Mouse (Mus musculus) left cerebral cortex, adult 11 months (tissue): ENCODE data around the gene Tbx3.

Experiments used
- DNase-seq: peaks from one replicate; pipeline ENCODE4 v3.0.0; 2022; ENCODE audit warnings: low spot score

Gene Tbx3

GRCm38 (mm10) chr5:119662326-119662725 lies 8.1 kb upstream of the Tbx3 start:
- DNase-seq, result no peak

DNA sequence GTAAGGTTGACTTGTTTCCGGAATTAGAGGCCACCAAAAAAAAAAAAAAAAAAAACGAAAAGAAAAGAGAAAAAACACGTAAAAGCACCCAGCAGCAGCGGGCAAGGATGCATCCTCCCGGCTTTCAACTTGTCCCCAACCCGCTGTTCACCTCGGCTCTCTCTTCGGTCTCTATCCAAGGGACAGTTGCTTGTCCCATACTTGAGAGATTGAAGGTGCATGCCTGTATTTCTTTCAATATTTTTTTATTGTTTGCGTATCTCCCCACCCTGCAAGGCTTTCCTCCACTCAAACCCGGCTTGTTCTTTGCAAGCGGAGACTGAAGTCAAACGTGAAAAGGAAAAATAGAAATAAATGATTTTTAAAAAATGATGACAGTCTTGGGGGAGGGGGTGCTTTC lies 7.7 kb upstream of the Tbx3 start:
- DNase-seq, result no peak

- no peak for DNase-seq
Observed at GRCm38 (mm10) chr5:119663241-119663640, 7.2 kb upstream of the Tbx3 start.

DNA sequence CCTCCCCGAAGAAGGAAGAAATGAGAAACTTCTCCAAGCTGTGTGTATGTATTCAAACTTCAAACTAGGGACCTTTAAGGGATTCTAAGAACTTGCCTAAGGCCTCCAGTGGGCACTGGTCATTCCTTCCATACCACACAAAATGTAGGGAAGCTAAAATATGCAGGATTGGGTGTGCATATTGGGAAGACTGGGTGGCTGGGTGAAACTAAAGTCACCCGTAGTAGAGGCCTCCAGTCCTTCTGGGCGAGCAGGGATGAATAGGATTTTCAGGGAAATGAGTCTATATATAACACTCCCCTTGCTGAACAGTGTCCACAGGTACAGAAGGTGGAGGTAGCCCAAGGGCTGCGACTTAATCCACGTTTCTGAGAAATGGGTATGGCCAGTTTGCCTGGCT lies 6.7 kb upstream of the Tbx3 start:
- DNase-seq, result no peak

DNA sequence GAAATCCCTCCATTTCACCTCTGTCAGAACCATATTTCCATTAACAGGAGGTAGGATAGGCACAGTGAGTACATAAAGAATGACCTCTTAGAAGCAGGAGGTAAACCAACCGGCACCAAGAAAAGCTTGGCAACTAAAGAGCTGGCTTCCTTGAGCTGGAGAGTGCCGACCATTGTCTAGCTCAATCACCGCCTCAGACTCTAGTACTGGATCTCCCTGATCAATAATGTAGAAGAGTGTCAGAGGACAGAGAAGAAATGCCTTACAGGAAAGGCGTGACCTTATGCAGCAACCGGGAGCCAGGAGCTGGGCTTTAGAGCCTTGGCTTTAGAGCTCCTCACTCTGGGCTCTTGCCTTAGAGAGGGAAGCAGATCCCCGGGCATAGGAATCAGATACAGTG lies 4.7 kb upstream of the Tbx3 start:
- DNase-seq, result no peak

DNA sequence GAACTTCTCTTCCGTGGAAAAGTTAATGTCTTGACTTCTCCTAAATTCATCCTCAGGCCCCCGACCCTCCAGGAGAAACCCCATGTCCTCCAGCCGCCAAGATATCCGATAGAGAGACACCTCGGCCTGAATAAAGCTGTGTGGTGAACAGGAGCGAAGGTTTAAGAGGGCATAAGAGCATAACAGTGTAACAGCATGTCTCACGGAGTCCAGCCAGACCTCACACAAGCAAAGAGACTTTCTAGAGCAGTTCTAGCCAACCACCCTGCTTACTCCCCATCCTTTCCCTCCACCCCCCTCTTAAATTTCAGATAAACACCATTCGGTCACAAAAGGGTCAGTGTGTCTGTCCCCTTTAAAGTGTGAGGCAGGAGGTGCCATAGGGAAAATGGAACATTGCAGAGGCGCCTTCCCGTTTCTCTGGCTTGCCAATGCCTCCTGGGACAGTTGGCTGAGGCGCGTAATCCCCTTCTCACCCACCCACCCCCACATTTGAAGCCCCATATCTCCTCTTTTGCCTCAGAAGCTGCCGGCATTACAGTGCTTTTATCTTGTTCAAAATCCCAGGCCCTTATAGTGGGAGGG lies 3.0 kb upstream of the Tbx3 start:
- DNase-seq, result no peak

DNA sequence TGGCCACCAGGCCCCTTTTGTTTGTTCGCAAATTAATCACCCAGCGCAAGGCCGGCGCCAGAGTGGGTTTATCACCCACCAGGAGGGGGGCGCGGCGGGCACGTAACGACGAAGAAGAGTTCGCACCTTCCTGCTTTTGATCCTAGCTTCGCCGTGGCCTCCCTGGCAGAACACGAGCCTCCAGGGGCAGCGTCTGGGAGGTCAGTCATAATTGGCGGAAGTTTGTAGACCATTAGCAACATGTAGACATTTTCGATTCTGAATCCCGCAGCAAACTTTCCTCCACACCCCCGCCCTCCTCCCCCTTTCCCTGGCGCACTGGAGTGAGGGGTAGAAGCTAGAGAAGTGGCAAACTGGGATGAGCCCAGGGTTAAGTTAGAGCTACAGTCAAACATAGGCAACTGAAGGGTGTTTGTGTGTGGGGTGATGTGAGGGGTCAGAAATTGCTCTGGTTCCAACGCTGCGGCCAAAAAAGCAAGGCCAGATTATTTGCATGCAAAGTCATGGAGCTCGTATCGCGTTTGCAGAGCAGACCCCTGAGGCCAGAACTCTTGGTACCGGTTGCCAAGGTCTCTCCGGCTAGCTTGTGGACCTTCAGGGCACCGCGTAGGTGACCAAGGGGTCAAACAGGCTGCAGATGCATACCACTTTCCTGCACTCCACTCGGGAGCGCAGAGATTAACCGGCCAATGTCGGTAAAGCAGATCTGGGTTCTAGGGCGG lies 2.1 kb upstream of the Tbx3 start:
- DNase-seq, result no peak

DNA sequence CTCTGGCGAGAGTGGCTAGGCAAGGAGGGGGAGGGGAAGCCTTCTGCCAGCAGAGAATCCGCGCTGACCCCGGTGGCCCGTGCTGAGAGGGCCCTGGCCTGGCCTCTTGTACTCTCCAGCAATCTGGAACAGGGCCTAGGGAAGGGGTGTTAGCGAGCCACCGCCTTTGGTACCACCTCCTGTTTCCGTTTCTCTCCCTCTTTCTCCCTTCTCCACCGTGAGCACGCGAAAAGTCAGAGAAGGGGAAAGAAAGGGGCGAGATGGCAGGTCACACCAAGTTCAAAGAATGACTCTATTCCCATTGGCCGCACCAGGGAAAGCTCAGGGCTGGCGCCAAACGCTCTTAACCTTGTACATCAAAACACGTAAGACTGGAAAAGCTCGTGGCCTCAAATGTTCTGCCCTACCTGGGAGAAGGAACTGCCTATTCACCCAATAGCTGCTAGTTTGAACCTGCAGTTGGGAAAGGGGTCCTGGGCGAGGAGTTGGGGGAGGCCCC lies 1.5 kb upstream of the Tbx3 start:
- no peak for DNase-seq

GRCm38 (mm10) chr5:119669741-119670565 lies 516 bp upstream of the Tbx3 start:
- DNase-seq, result no peak

DNA sequence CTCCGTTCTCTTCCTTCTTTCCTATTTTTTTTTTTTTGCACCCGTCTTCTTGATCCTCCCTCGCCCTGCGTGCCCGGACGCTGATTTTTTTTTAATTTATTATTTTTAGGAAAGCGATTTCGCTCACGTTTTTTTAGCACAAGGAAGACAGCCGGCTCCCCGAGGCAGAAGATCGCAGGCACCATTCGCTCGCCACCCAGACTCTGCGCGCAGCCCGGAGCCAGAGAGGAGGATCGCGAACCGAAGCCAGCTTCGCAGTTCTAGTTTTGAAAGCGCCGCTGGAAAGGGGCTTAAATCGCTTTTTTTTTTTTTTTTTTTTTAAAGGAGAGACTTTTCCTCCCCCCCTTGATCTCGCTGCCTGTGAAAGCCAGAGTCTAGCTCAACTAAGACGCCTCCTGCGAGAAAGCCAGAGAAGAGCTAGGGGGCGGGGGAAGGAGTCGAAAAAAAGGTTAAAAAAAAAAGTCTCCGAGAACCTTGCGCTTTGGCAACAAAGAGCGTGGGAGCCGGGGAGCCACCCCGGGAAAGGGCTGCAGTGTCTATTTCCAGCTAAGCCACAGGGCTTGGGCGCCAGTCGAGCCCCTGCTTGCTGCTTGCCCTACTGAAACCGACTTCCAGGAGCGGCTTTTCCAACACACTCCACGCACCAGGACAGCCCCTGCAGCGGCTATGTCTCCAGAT lies 794 bp downstream of the Tbx3 start:
- no peak for DNase-seq

GRCm38 (mm10) chr5:119671965-119672347 lies 1.5 kb downstream of the Tbx3 start:
- no peak for DNase-seq

GRCm38 (mm10) chr5:119672348-119672983 lies 2.0 kb downstream of the Tbx3 start:
- no peak for DNase-seq

- no peak for DNase-seq
Observed at GRCm38 (mm10) chr5:119672984-119673600, 2.6 kb downstream of the Tbx3 start.

DNA sequence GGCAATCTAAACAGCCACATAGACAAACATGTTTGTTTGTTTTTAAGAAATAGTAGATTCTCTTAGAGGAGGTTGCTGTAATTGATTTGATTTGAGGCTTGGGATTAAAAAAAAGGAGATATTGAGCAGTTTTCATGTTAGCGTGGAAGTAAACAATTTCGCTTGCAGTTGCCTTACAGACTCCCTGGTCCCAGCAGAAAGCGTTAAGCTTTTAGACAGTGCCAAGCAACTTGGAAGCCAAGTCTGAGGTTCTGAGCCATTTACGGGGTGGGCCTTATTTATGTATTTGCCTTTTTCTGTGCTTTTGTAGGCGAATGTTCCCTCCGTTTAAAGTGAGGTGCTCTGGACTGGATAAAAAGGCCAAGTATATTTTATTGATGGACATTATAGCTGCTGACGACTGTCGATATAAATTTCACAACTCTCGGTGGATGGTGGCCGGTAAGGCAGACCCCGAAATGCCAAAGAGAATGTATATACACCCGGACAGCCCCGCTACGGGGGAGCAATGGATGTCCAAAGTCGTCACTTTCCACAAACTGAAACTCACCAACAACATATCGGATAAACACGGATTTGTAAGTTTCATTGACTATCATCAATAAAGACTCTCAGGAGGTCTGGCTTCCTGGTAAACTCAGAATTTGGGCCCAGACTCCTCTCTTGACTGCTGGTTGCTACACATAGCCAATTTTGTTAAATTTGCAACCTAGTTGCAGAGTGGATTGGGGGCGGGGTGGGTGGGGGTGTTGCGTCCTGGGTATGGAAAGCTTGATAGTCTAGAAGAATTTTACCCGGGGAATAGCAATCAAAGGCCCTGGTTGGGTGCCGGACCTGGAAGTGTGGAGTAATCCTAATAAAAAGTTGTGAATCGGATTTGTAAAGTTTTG lies 3.5 kb downstream of the Tbx3 start:
- no peak for DNase-seq

- DNase-seq, result no peak
Observed at GRCm38 (mm10) chr5:119674606-119675330, 4.3 kb downstream of the Tbx3 start.

DNA sequence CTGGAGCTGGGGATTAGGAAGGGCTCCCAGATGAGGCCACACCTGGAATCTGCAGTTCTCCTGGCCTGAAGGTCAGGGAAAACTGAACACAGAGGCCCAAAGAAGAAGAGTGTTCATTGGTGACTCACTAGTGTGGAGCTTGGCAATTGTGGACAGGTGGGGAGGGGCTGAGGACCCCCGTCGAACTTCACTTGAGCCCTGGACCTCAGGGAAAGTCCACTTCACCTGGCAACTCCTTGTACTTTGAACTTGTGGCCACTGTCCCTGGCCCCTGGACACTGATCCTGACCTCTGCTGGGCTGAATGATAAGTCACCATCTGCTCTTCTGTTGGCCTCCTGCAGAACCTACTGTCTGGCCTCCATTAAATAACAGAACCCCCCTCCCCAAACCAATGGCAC lies 5.8 kb downstream of the Tbx3 start:
- DNase-seq, result no peak

GRCm38 (mm10) chr5:119678516-119678915 lies 8.0 kb downstream of the Tbx3 start:
- DNase-seq, result no peak

- no peak for DNase-seq
Observed at GRCm38 (mm10) chr5:119679084-119679483, 8.6 kb downstream of the Tbx3 start.

- DNase-seq, result no peak
Observed at GRCm38 (mm10) chr5:119679614-119680328, 9.3 kb downstream of the Tbx3 start.
